Mouse (Mus musculus): ENCODE results near the gene Cdkal1.

The Cdkal1 gene

DNA sequence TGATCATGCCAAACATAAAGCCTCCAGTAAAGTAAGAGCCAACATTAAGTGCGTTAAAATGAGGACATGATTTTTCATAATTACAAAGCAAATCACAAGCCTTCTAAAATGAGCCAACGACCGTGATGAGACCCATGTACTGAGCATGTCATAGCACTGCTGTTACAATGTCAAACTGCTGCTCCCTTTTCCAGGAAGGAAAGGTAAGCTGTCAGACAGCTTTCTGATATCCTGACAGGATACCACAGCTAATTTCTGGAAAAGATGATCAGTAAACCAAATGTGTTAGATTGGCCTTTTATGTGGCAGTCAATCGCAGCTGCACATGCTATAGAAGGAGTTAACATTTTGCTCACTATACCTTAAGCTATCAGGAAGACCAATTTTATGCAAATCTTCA lies 44.7 kb downstream of the Cdkal1 start:
- no peak for DNase-seq (ENCODE audit: low spot score)

DNA sequence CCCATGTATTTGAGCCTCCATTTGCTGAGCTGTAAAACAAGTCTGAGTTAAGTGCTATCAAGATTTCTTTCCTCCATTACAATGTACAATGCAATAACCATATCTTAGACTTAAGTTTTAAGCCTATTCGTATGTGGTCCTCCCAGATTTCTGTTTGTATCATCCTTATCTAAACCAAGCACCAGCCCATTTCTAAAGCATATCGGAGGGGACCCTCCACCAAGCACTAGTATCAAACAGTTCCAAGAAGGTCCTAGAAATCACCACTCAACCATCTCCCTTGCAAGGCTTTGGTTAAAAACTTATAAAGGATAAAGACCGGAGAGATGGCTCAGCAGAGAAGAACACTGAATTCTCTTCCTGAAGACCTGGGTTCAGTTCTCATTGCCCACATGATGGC lies 47.1 kb downstream of the Cdkal1 start:
- no peak for DNase-seq (ENCODE audit: low spot score)

DNA sequence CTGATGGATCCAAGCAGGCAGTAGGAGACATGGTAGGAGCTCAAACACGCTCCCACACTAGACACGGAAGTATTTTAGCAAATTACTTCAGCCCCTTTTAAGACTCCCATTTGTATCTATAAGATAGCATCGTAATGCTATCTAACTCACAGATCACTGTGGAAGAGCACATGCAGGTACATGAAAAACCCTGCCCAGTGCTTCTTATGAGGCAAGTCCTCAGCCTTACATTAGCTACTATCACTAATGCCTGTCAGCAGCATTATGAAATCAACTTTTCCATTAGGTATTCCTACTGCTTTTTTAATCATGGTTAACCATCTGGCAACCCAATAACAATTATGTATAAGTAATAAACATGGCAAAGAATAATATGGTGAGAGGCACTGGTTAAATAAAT lies 47.5 kb downstream of the Cdkal1 start:
- DNase-seq (ENCODE audit: low spot score) = no peak

DNA sequence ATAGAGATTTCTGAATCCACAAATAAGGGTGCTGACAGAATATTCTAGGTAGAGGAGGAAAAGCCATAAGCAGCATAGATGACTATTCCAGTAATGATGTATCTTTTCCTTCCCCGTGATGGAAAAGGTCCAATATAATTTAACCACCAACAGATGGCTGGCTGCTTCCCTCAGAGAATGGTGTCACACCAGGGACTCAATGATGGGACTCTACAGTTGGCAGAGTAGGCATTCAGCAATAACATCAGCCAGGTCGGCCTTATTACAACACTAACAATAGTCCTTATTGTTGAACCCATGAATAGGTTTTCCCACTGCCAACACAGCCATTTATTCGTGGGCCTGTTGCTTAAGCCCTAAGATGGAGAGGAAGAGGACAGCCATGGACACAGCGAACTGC lies 48.6 kb downstream of the Cdkal1 start:
- DNase-seq (ENCODE audit: low spot score) = no peak

DNA sequence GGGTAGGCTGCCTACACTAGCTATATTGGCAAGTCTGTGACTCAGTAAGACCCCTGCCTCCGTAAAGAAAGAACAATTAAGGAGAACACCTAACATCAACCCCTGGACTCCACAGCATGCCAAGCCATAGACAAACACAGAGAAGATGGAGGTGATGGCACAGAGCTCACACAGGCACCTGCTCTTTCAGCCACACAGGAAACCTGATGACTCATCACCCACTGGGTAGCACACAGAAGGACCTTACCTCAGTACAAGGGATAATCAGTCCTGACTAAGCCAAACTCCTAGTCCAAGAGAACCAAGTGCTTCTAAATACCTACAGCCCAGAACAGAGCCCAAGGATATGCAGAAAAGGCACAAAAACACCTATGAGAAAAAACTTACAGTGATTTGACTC lies 50.2 kb downstream of the Cdkal1 start:
- DNase-seq (ENCODE audit: low spot score) = no peak

DNA sequence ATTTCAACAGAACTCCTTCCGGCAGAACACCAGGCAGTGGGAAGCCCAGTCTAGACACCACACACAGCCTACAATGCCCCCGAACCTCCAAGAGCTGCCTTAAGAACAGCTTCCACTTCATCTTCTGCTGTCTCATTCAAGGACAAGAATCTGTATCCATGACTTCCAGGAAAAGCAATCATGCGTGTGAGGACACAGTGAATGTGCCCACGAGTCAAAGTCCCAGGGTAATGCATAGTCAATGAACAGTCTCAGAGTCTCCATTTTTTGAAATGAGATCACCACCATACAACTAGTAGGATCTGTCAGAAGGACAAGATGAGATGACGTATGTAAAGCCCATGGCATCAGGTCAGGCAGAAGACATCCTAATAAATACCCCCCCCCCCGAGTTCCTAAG lies 51.4 kb downstream of the Cdkal1 start:
- no peak for DNase-seq (ENCODE audit: low spot score)

DNA sequence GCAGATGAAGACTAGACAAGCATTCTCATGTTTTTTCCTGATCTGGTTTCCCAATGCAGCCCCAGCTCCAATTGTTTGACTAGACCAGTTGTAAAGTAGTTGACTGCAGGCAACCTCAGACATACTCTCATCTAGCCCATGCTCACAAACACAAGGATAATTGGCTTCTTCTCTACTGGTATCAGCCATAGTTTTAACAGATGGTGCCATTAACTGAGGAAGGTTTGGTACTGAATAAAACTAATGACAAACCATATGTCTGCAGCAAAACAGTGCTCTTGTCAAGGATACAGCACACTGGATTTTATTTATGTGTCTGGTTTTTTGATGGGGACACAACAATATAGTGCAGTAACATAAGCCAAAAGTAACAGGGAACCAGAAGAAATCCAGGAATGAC lies 52.8 kb downstream of the Cdkal1 start:
- DNase-seq (ENCODE audit: low spot score) = no peak

DNA sequence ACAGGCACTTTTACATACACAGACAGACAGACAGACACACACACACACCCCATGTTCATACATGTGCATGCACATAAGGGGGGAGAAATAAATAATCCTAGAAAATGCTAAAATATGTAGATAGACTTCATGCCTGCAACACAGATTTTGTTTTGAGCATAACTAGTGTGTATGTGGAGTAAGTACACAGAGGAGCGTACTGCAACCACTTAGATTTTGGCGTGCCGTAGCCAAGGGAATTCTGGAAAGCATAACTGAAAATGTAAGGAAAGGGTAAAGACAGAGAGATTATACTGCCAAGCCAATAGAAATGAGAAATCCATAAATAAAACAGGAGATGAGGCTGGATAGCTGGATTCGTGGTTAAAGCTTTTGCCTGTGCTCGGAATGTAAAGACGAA lies 55.4 kb downstream of the Cdkal1 start:
- DNase-seq (ENCODE audit: low spot score) = no peak

DNA sequence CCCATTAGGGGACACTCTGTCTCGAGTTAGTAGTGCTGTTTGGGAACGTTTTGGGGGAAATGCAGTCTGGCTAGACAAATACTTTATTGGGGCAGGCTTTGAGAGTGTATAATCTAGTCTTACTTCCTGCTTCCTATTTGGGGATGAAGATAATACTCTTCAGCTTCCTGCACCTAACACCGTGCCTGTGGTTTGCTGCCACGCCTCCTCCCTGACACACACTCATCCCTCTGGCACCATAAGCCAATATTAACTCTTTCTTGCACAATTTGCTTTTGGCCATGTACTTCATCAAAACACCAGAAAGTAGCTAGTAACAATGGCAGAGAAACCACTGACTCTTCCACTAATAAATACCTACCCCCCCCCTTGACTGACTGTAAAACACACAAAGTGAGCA lies 63.4 kb downstream of the Cdkal1 start:
- no peak for DNase-seq (ENCODE audit: low spot score)

DNA sequence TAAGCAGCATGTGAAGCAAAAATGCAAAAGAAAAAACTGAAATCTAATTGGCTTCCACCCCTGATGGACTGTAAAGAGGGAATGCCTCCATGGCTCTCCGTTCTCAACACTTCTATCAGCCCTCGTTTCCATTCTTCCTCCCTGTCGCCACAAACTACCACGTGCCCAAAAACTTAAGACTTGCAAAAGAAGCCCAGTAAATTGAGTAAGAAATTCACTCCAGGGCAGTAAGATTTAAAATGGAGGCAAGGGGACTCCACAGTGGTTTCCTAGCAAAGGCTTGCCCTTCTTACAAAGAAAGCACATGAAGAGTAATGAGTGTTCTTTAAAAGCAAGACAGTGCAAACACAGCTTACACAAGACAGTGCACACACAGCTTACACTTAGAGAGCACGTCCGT lies 64.0 kb downstream of the Cdkal1 start:
- DNase-seq (ENCODE audit: low spot score) = no peak

DNA sequence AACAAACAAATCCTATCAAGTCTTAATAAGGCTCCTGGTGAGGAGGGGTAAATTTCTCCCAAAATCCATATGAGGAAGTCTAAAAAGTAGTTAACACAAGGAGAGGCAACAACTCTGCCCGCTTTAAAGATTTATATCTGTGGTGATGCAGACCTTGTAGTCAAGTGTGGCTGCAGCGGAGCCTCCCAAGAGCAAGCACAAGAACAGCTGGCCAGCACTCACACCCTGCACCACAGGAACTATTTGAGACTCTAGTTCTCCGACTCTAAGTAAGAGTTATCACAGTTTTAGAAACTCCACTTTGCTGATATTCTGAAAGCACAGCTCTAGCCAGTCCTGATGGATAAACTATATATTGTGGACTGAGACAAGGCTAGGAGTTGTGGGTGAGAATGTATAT lies 68.5 kb downstream of the Cdkal1 start:
- DNase-seq (ENCODE audit: low spot score) = no peak

DNA sequence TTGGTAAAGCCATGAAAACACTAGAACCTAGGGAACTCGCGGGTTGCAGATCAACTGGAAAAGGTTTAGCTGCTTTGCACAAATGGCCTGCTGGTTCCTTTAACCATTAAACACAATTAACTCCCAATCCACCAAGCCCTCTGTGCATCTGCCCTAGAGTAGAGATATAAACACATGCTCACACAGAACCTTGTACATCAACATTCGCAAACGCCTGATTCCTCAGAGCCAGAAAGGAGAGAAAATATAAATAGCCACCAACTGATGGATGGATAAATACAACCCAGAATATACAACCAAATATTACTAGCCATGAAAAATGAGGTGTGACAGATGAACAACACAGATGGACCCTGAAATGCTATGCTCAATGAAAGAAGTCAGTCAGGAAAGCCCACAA lies 70.6 kb downstream of the Cdkal1 start:
- DNase-seq (ENCODE audit: low spot score) = no peak

DNA sequence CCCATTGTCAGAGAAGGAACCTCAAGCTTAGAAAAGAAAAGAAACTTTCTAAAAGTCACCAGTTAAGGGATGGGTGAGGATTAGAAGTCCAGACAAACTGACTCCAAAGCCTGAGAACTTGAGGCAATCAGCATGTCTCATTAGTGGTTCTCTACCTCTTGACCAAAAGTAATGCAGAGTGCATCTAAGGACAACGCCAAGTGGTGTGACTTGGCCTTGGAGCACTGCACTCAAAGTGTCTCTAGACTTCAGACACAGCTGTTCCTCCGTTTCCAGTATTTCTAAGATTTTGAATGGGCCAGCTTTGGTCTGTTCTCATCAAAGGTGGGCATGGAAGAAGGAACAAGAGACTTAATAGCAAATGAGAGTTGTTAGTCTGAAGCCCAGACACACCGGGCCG lies 74.1 kb downstream of the Cdkal1 start:
- no peak for DNase-seq (ENCODE audit: low spot score)

DNA sequence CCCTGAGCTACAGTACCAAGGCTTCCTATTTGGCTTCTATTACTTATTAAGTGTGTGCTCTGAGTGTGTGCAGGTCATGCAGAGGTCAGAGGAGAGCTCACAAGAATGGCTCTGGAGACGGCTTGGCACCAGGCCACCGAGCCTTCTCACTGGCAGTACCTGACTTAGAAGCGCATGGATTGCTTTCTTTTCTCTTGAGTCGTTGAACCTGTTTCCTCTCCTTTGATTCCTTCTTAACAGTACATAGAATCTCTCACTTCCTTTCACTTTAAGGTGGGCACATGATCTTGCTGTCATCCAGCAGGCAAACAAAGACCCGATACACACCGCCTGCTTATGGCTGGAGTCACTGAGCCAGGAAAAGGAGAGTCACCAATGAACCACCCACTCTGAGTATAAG lies 74.8 kb downstream of the Cdkal1 start:
- DNase-seq (ENCODE audit: low spot score) = no peak

DNA sequence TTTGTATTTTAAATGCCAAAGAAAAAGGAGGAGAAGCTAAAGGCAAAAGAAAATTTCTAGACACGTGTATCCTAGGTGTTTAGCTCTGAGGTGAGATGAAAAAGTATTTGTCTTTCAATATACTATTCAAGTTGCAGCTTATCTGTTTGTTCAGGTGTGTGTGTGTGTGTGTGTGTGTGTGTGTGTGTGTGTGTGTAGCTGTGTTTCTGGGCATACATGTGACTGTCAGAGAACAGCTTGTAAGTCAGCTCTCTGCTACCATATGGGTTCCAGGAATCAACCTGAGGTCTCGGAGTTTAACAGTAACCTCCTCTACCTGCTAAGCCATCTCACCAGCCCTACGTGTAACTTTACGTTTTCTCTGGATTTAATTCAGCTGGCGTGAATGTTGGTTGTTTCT lies 76.0 kb downstream of the Cdkal1 start:
- DNase-seq (ENCODE audit: low spot score) = no peak

DNA sequence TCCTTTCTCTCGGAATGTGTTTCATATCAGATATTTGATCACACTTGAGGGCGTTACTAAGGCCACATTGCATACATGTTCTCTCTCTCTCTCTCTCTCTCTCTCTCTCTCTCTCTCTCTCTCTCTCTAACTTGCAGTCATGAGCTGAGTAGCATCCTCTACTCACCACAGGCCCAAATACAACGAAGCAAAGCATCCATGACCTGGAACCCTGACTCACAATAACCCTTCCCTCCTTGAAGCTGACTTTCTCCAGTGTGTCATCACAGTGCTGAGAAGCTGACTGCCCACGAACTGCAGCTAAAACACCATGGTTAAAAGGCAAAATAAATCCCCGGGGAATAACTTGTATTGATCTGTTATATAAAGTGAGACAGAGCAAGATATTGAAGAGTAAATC lies 76.4 kb downstream of the Cdkal1 start:
- DNase-seq (ENCODE audit: low spot score) = no peak

DNA sequence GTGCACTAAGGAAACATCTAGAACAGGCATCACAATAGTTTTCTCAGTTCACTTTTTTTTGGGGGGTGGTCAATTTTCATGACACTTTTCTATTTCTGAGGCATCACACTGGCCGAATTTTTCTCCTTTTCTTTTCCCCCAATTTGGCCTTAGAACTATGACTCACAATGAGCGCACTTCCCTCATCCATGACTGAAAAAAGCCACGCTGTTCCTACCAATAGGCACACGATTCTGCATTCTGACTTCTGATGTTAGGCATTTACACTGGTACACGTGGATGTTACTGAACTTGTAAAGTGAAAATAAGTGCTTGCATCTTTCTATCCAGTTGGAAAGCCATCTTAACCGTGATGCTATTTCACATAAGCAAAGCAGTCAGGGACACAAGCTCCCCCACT lies 77.3 kb downstream of the Cdkal1 start:
- no peak for DNase-seq (ENCODE audit: low spot score)

DNA sequence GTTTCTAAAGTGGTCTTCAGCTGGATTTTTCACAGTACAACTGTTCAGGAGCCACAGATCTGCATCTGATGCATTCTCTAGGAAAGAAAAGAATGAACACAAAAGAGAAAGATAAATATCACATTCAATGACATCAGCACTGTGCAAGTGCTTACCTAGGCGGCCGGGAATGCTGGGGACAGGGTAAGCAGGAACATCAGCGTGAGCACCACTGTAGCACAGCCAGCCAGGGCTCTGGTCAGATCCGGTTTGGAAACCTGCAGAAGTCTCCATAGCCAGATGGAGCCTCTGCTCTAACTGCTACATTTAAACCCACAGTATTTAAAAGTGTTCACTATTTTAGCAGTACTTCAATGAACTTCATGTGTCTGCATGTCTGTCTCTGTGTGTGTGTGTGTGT lies 78.2 kb downstream of the Cdkal1 start:
- DNase-seq (ENCODE audit: low spot score) = no peak

DNA sequence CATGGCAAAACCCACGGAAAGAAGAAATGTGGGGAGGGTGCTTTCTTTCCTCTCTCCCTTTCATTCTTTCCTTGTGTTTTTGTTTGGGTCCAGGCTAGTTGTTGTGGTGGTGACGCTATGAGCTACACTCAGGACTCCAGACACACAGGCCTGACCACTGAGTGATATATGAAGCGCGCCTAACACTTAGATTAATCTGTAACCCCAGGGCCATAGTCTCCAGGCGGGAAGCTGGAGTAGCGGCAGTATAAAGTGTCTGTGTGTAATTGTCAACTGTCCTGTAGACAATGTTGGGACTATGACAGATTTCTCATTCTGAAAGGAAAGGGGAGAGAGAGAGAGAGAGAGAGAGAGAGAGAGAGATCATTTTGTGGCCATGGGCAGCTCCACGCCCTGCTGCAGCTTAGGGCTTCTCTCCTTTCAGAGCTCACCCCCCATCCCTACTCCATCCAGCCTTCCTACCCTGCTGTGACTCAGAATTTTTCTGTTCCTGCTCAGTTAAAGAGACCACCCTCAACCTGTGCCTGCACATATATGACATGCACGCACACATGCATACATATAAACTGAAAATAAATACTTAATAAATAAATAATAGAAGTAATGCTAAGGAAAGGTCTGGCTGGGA lies 79.8 kb downstream of the Cdkal1 start:
- DNase-seq (ENCODE audit: low spot score) = no peak

DNA sequence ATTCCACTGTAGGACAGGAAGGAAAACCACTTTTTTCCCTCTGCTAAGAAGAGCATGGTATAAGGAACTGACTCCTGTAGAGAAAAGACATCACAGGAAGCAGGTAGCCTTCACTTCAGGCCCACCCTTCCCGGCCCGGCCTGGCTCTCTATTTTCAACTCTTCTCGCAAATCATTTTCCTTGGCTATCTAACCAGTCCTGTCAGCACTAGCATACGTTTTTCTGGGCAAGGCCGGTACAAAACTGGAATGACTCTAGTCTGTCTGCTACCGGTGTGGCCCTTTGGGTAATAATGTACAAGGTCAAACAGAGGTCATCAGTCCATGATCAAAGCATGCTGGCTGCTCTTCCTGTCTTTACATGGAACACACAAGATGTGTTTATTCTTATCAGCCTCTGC lies 81.9 kb downstream of the Cdkal1 start:
- no peak for DNase-seq (ENCODE audit: low spot score)

DNA sequence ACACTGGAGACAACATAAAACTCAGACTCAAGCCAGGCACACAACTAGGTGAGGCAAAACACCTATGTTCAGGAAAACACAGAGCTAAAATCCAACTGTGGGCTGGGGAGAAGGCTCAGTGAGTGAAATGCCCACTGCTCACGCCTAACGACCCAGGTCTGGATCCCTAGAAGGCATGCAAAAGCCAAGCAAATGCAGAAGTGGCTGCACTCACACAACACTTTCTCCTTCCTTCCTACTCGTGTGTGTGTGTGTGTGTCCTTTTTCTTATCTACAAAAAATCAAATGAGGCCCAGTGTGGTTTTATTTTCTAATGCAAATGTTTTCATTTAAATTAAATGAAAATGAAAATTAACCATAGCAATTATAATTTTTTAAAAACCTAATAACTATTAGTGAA lies 82.5 kb downstream of the Cdkal1 start:
- DNase-seq (ENCODE audit: low spot score) = no peak

DNA sequence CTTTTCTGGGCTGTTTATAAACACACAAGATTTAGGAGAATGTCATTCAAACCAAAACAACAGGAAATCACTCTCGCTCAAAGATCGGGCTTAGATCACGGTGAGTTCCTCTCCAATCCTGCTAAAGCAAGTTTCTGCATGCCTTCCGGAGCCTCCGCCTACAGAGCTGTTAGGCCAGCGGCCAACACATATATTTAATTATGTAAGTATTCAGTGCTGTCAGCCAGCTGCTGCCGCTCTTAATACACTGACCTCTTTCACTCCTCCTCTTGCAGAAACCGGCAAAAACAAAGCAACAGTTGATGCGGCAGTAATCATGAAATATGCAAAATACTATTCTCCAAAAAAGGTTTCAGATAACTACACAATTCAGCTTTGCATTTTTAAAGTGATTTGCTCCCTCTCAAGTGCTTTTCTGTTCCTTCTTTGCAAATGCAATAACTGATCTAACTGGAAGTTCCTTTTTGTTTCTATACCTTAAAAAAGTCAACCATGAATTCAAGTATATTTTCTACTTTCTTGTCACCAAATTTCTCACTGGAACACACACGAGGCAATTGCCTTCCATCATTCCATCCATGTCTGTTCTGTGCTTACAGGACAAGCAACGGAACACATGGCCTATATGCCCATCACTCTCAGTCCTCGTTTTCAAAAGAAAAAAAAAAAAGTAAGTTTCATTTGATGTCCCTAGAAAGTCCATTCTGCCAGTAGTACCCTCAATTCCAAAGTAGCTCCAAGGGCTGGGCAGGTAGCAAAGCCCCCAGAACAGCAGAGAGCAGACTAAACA lies 85.6 kb downstream of the Cdkal1 start:
- DNase-seq (ENCODE audit: low spot score) = no peak

DNA sequence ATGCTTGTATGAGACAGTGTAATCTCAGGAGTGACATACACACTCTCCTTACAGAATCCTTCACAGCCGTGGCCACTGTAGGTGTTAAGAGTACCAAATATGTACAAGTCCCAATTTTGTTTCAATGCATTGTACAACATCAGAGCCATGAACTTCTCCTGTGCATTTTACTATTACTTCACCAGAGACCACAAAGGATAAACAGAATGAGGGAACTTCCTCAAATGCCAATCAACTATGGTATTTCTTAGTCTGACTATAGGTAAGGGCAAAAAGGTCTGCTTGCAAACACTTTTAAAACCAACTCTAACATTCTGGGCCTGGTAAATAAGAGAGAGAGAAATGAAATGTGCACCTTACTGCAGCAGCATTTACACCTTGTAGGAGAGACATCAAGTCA lies 87.4 kb downstream of the Cdkal1 start:
- DNase-seq (ENCODE audit: low spot score) = no peak

DNA sequence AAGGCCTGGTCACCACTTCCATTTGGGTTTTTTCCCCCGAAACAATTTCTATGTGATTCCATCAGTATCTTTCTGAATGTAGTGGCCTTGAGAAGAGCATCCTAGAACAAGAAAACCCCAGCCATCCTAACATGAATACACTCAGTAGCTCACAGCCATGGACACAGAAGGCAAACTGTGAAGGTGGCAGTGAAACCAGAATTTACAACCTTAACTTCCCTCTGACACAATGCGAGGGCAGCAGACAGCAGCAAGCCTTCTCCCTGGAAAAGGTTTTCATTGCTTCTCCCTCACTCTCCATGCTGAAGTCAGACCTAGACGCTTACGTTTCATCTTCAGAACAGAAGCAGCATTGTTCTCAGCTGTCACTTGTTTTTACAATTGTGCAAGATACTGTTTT lies 87.9 kb downstream of the Cdkal1 start:
- DNase-seq (ENCODE audit: low spot score) = no peak
